Mouse (Mus musculus) lung, adult 2 months (tissue): ENCODE measurements around the gene Cdc5l.

ENCODE experiments used
- CTCF ChIP-seq: fragments of 200-500 bp; IDR thresholded peaks from 2 replicates; pipeline ENCODE4 v1.5.1; 2011; ENCODE audit warnings: mild to moderate bottlenecking, low read length, control low read depth; ENCODE audit not compliant: insufficient read depth
- POLR2A ChIP-seq: fragments of 200-500 bp; IDR thresholded peaks from 2 replicates; pipeline ENCODE4 v1.6.1; 2011; ENCODE audit warnings: low read depth, mild to moderate bottlenecking, control low read depth, low read length, borderline replicate concordance; ENCODE audit errors: extremely low read depth

- TF ChIP-seq CTCF (no peak), POLR2A (no peak)
Observed at GRCm38 (mm10) chr17:45459062-45459461, 25.5 kb upstream of the Cdc5l start.
